Mouse (Mus musculus) urinary bladder, adult 18-20 months (tissue): ENCODE data around the gene Fam171a1.
A peak's percentile ranks its signal among the peaks of the same experiment; 100 is the strongest.
"Not testable (repeated sequence)": the region's sequence is repeated elsewhere in the genome, so short reads cannot be mapped to it uniquely, and the experiment has no call there.

Experiments used
- DNase-seq, 2 experiments: peaks; one replicate each; pipeline ENCODE4 v3.0.0; 2022; ENCODE audit warnings: low spot score in 2 of 2, mixed read lengths in 2 of 2

Gene Fam171a1

GRCm38 (mm10) chr2:3113866-3114265 is at the start of gene Fam171a1:
TSS of gene Fam171a1 (plus strand) at chr2:3114224.
- no peak for DNase-seq

- no peak for DNase-seq
Observed at GRCm38 (mm10) chr2:3069140-3069539, 44.9 kb upstream of the Fam171a1 start.

- not testable (repeated sequence) for DNase-seq
Observed at GRCm38 (mm10) chr2:3088361-3088760, 25.7 kb upstream of the Fam171a1 start.

DNA sequence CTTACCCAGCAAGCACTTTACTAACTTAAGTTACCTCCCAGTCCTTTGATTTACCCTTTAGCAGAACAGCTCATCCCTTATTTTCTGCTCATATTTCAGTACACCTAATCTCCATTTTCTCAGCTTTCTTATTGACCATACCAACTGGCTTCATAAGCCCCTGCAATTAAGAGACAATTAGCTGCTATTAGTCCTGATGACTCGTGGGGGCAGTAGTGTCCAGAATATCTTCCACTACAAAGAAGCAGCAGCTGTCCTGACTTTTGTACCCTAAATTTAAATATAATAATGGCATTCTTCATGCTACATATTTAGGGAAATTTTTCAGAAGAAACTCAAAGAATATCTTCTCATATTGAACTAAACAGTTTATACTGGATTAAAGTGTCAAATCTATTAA is 24.8 kb upstream of the Fam171a1 start:
- no peak for DNase-seq

DNA sequence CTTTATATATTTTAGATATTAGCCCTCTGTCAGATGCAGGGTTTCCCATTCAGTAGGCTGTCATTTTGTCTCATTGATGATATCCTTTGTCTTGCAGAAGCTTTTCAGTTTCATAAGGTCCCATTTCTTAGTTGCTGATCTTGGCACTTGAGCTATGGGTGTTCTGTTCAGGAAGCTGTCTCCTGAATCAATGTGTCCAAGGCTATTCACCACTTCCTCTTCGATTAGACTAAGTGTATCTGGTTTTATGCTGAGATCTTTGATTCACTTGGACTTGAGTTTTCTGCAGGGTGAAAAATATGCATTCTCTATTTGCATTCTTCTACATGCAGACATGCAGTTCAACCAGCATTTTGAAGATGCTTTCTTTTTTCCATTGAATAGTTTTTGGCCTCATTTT is 17.9 kb upstream of the Fam171a1 start:
- no peak for DNase-seq

DNA sequence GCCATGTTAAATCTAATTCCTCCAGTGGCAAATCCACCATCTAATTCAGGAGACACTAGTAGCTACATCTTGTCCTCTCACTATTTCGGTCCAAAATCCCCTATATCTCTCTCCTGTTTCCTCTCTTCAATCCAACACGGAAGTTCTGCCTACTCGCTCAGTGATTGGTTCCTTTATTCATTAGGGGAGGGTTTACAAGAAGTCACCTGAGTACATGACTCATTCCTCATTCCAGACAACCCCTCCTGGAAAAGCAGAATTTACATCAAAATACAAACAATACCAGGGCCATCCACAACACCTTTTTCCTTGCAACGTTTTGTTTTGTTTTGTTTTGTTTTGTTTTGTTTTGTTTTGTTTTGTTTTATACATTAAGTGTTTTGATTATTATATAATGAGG is 14.1 kb upstream of the Fam171a1 start:
- DNase-seq: no peak

DNA sequence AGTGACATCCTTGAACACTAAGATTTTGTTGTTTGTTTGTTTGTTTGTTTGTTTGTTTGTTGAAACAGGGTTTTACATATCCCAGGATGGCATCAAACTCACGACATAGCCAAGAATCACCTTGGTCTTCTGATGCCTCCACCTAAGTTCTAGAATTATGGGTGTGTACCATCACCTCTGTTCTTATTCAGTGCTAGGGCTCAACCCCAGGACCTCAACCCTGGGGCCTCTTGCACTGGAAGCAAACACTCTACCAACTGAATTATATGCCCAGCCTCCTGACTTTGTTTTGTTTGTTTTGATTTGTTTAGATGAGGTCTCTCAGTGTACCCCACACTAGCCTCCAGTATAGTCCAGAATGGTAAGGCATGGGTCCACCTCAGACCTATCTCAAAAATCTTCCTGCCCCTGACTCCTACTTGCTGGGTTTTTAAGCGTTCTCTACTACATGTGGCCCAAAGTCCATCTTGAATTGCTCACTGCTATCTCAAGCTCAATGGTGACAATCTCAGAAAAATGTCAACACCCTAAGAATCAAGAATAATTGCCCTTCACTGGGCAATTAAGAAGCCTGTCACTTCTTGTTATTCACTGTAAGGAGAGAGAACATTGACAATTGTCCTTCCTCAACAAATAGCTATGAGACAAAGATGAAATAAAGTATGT is 12.6 kb upstream of the Fam171a1 start:
- no peak for DNase-seq

DNA sequence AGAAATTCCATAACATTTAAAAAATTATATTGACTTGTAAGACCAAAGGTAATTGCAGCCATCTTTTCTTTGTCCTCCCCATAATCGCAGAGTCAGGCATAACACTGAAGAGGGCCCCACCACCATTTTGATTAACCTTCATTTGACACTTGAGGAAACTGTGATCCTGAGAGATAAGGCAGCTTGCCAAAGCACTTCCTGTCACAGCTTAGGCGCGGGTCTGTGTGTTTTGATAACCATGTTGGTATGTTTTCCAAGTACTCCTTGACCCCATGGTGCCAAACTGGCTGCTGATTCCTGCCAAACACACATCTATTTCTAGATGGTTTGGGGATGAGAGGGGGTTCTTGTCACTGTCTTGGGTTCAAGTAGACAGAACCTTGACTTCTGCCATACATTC is 11.7 kb upstream of the Fam171a1 start:
- DNase-seq: no peak

GRCm38 (mm10) chr2:3107471-3107870 is 6.6 kb upstream of the Fam171a1 start:
- no peak for DNase-seq

DNA sequence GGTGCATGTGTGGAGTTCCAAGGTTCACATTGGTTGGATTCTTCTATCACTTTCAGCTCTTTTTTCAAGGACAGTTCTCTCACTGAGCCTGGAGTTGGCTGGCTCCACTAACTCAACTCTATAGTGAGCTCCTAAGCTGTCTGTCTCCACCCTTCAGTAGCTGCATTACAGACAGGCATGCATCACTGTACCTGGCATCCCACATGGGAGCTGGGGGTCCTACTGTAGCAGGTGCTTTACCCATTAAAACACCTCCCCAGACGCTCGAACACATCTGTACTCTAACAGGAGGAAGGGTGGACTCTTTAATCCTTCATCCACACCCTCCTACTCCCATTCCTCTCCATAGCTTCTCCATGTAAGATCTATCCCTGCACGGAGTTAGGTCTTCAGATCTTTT is 5.6 kb upstream of the Fam171a1 start:
- no peak for DNase-seq

GRCm38 (mm10) chr2:3108834-3109233 is 5.2 kb upstream of the Fam171a1 start:
- DNase-seq: no peak

- no peak for DNase-seq
Observed at GRCm38 (mm10) chr2:3117855-3118202, 3.8 kb downstream of the Fam171a1 start.

- peak; percentile 79 to 85 for DNase-seq
Observed at GRCm38 (mm10) chr2:3118203-3118941, 4.3 kb downstream of the Fam171a1 start.

DNA sequence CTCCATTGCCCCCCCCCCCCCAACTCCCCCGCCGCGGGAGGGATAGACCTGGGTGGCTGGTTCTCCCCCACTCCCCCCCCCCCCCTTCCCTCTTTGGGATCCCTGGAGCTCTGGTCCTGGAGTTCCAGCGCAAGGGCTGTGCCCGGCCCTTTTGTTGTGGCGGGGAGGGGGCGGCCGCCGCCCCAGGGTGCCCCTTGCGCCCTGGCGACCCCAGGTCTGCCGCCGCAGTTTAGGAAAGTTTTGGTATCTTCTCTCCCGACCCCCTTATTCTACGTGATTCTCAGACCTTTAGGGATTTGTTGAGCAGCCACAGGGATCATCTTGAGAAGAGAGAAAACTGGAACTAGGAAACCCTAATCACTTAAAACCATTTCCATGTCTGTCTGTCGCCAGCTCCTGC is 4.9 kb downstream of the Fam171a1 start:
- DNase-seq: no peak

GRCm38 (mm10) chr2:3119371-3119935 is 5.4 kb downstream of the Fam171a1 start:
- DNase-seq: no peak

GRCm38 (mm10) chr2:3122571-3122970 is 8.5 kb downstream of the Fam171a1 start:
- no peak for DNase-seq

DNA sequence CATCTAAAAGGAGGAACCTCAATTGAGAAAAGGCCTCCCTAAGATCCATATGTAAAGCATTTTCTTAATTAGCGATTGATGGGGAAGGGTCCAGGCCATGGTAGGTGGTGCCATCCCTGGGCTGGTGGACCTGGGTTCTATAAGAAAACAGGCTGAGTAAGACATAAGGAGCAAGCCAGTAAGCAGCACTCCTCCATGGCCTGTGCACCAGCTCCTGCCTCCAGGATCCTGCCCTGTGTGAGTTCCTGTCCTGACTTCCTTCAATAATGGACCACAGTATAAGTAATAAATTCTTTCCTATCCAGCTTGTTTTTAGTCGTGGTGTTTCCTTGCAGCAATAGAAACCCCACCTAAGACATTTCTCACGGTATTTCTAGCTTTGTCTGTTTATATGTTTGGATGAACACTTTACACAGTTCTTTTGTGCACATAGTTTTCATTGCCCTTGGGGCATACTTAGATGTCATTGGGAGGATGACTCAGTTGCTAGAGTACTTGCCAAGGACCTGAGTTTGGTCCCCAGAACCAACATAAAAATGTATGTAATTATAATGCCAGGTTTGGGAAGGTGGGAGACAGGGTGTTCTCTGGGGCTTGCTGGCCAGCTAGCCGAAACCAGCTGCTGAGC is 13.3 kb downstream of the Fam171a1 start:
- no peak for DNase-seq

- no peak for DNase-seq
Observed at GRCm38 (mm10) chr2:3128344-3128871, 14.4 kb downstream of the Fam171a1 start.

DNA sequence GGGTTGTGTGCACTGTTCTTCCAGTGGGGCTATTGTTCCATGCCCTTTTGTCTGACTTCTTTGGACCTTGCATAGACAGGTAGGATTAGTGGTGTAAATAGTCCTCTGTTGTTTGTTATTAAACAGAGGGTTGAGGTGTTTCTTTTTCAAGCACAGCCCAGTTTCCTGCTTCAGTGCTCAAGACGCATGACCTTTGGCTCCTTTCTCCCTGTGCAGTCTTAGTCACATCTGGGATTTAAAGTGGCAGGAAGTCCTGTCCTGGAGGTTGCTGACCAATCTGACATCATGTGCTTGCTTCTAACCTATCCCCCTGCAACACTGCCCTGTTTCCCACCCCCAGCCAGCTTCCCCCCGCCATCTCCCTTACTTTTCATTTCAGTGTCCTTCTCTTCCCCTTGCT is 14.9 kb downstream of the Fam171a1 start:
- DNase-seq: peak in 1 of 2 experiments; percentile 12

DNA sequence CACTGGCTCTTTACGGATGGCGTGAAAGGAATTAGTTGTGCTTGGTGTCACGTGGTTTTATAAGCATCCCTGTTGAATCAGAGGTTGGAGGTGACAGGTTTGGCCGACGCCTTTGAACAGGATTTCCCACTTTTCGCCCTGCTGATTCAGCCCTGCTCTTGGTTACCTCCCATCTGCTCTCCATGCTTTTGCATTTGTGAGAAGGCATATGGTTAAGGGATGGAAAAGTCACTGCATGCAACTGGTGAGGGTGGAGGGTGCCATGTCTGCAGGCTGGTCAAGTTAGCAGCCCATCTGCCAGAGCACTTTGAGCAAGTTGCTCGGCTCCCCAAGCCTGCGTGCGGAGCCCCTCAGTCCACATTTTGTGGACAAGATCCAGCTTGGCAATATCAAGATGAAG is 18.4 kb downstream of the Fam171a1 start:
- DNase-seq: no peak

- no peak for DNase-seq
Observed at GRCm38 (mm10) chr2:3134580-3135296, 20.7 kb downstream of the Fam171a1 start.

- no peak for DNase-seq
Observed at GRCm38 (mm10) chr2:3135297-3135684, 21.3 kb downstream of the Fam171a1 start.
